19 mouse cellular contexts compared by ENCODE assay signal in genomic region chr15:11914101-11914500, GRCm38 (mm10). TPM values are rescaled to one million over a fixed set of nuclear protein-coding genes. Genes with fewer than 3 reads are reported as not detected.
"Had no signal": no experiment of that assay in that cellular context is flagged by ENCODE, and none has a peak within 500 bp of the region (broad histone marks: within the 10 kb centered on the region; RNA-seq: fewer than 3 reads in every experiment).

No protein-coding gene starts in this region.

- H3K27ac ChIP-seq: liver, embryonic 15.5 days; macrophage; midbrain, embryonic 13.5 days; midbrain, embryonic 15.5 days; neural tube, embryonic 13.5 days; neural tube, embryonic 15.5 days had no signal

- H3K4me1 ChIP-seq: liver, embryonic 15.5 days; megakaryocyte, embryonic 14.5 days; midbrain, embryonic 13.5 days; midbrain, embryonic 15.5 days; neural tube, embryonic 13.5 days; neural tube, embryonic 15.5 days had no signal

- H3K4me2 ChIP-seq: liver, embryonic 15.5 days; lung, embryonic 14.5 days; midbrain, embryonic 11.5 days; midbrain, embryonic 13.5 days; midbrain, embryonic 15.5 days; neural tube, embryonic 13.5 days; neural tube, embryonic 15.5 days had no signal

- DNase-seq: liver, postnatal 0 days; lung, embryonic 14.5 days; lung, postnatal 14 days; retina, postnatal 1 day; right cerebral cortex, adult 18-20 months; right cerebral cortex, postnatal 25 days; right cerebral cortex, postnatal 4 days; spleen, adult 18-20 months; thymus, adult 18-20 months; thymus, postnatal 14 days; thymus, postnatal 36 days had no signal

- H3K36me3 ChIP-seq: liver, embryonic 15.5 days; midbrain, embryonic 13.5 days; midbrain, embryonic 15.5 days; neural tube, embryonic 13.5 days; neural tube, embryonic 15.5 days had no signal

- ATAC-seq: liver, postnatal 0 days; midbrain, embryonic 13.5 days; midbrain, embryonic 15.5 days had no signal

- H3K4me3 ChIP-seq: liver, embryonic 15.5 days; megakaryocyte, embryonic 14.5 days; midbrain, embryonic 13.5 days; midbrain, embryonic 15.5 days; neural tube, embryonic 13.5 days; neural tube, embryonic 15.5 days had no signal

- H3K9me3 ChIP-seq: liver, embryonic 15.5 days; midbrain, embryonic 13.5 days; midbrain, embryonic 15.5 days; neural tube, embryonic 13.5 days; neural tube, embryonic 15.5 days had no signal

- H3K9ac ChIP-seq: liver, embryonic 15.5 days; liver, postnatal 0 days; lung, embryonic 14.5 days; midbrain, embryonic 13.5 days; midbrain, embryonic 15.5 days; neural tube, embryonic 13.5 days; neural tube, embryonic 15.5 days had no signal

RNA-seq across cellular contexts. Expression of gene Npr3, which starts 7.0 kb away (rescaled TPM):
- polyA plus RNA-seq: macrophage had no signal
